Mouse (Mus musculus): ENCODE measurements at regions not wholly inside any gene's neighbourhood (a gene's known extent, or its start where the extent isn't known, plus 50 kb on each side); places are given as distances from the start of the nearest gene placed in this dataset.
"Not testable (repeated sequence)": the region's sequence is repeated elsewhere in the genome, so short reads cannot be mapped to it uniquely, and the experiment has no call there.

- no peak for DNase-seq (ENCODE audit: low read depth, low spot score)
Observed at GRCm38 (mm10) chr7:73688451-73688850, 51.7 kb upstream of the Fam174b start.

GRCm38 (mm10) chr7:73686245-73686644 is 53.9 kb upstream of the Fam174b start:
- not testable (repeated sequence) for DNase-seq (ENCODE audit: low read depth, low spot score)

- DNase-seq (ENCODE audit: low read depth, low spot score) = no peak
Observed at GRCm38 (mm10) chr7:73682756-73683155, 57.3 kb upstream of the Fam174b start.

- DNase-seq (ENCODE audit: low read depth, low spot score) = no peak
Observed at GRCm38 (mm10) chr7:73670598-73670997, 69.5 kb upstream of the Fam174b start.

GRCm38 (mm10) chr7:73668791-73669190 is 71.3 kb upstream of the Fam174b start:
- no peak for DNase-seq (ENCODE audit: low read depth, low spot score)

GRCm38 (mm10) chr7:73666921-73667675 is 73.0 kb upstream of the Fam174b start:
- DNase-seq (ENCODE audit: low read depth, low spot score) = no peak

- no peak for DNase-seq (ENCODE audit: low read depth, low spot score)
Observed at GRCm38 (mm10) chr7:73664962-73665361, 75.1 kb upstream of the Fam174b start.

- no peak for DNase-seq (ENCODE audit: low read depth, low spot score)
Observed at GRCm38 (mm10) chr7:73662536-73662935, 77.6 kb upstream of the Fam174b start.

GRCm38 (mm10) chr7:73661901-73662300 is 78.2 kb upstream of the Fam174b start:
- DNase-seq (ENCODE audit: low read depth, low spot score) = no peak

GRCm38 (mm10) chr7:73659551-73659950 is 80.6 kb upstream of the Fam174b start:
- DNase-seq (ENCODE audit: low read depth, low spot score) = no peak

- DNase-seq (ENCODE audit: low read depth, low spot score) = no peak
Observed at GRCm38 (mm10) chr7:73657283-73657682, 82.8 kb upstream of the Fam174b start.

- not testable (repeated sequence) for DNase-seq (ENCODE audit: low read depth, low spot score)
Observed at GRCm38 (mm10) chr7:73656424-73656795, 83.7 kb upstream of the Fam174b start.

GRCm38 (mm10) chr7:73655787-73656423 is 84.2 kb upstream of the Fam174b start:
- peak; percentile 59 for DNase-seq (ENCODE audit: low read depth, low spot score)

- DNase-seq (ENCODE audit: low read depth, low spot score) = peak; percentile 71
Observed at GRCm38 (mm10) chr7:73654193-73654871, 85.8 kb upstream of the Fam174b start.

GRCm38 (mm10) chr7:73650909-73651308 is 89.2 kb upstream of the Fam174b start:
- DNase-seq (ENCODE audit: low read depth, low spot score) = no peak

- DNase-seq (ENCODE audit: low read depth, low spot score) = peak; percentile 91
Observed at GRCm38 (mm10) chr7:73648010-73648409, 92.1 kb upstream of the Fam174b start.

GRCm38 (mm10) chr7:73647140-73647539 is 93.0 kb upstream of the Fam174b start:
- DNase-seq (ENCODE audit: low read depth, low spot score) = no peak

GRCm38 (mm10) chr7:73646711-73647110 is 93.4 kb upstream of the Fam174b start:
- no peak for DNase-seq (ENCODE audit: low read depth, low spot score)

GRCm38 (mm10) chr7:73644362-73644904 is 95.7 kb upstream of the Fam174b start:
- no peak for DNase-seq (ENCODE audit: low read depth, low spot score)

- DNase-seq (ENCODE audit: low read depth, low spot score) = no peak
Observed at GRCm38 (mm10) chr7:73643993-73644335, 96.1 kb upstream of the Fam174b start.

GRCm38 (mm10) chr7:73643306-73643992 is 96.7 kb upstream of the Fam174b start:
- no peak for DNase-seq (ENCODE audit: low read depth, low spot score)

GRCm38 (mm10) chr7:73640194-73640593 is 98.6 kb upstream of the Chd2 start:
- DNase-seq (ENCODE audit: low read depth, low spot score) = no peak
